Mouse (Mus musculus): ENCODE measurements around the gene Nppc.
A peak's percentile ranks its signal among the peaks of the same experiment; 100 is the strongest.

Gene Nppc

GRCm38 (mm10) chr1:86650272-86650671, 20.1 kb downstream of the Nppc start:
- DNase-seq, result peak; percentile 51

GRCm38 (mm10) chr1:86647517-86647916, 22.9 kb downstream of the Nppc start:
- no peak for DNase-seq

- DNase-seq, result no peak
Observed at GRCm38 (mm10) chr1:86643101-86643809, 27.1 kb downstream of the Nppc start.

- no peak for DNase-seq
Observed at GRCm38 (mm10) chr1:86634751-86635359, 35.5 kb downstream of the Nppc start.

GRCm38 (mm10) chr1:86633840-86634750, 36.3 kb downstream of the Nppc start:
- DNase-seq, result no peak

- DNase-seq, result no peak
Observed at GRCm38 (mm10) chr1:86633434-86633833, 36.9 kb downstream of the Nppc start.

GRCm38 (mm10) chr1:86632732-86633380, 37.5 kb downstream of the Nppc start:
- DNase-seq, result no peak

- DNase-seq, result no peak
Observed at GRCm38 (mm10) chr1:86630527-86630926, 39.8 kb downstream of the Nppc start.

GRCm38 (mm10) chr1:86629936-86630335, 40.4 kb downstream of the Nppc start:
- DNase-seq, result no peak

GRCm38 (mm10) chr1:86628270-86628669, 42.1 kb downstream of the Nppc start:
- no peak for DNase-seq

- DNase-seq, result no peak
Observed at GRCm38 (mm10) chr1:86623001-86624000, 47.1 kb downstream of the Nppc start.

GRCm38 (mm10) chr1:86622296-86622695, 48.1 kb downstream of the Nppc start:
- no peak for DNase-seq

GRCm38 (mm10) chr1:86618454-86619125, 51.8 kb downstream of the Nppc start:
- no peak for DNase-seq

Data from cerebellum, adult 11-12 months (tissue).